Mouse (Mus musculus): Measurements from ENCODE around the gene Gm15557. TPM values are rescaled to one million over a fixed set of nuclear protein-coding genes. Genes with fewer than 3 reads are reported as not detected.
A peak's percentile ranks its signal among the peaks of the same experiment; 100 is the strongest.
"Not testable (repeated sequence)": the region's sequence is repeated elsewhere in the genome, so short reads cannot be mapped to it uniquely, and the experiment has no call there.

Gene Gm15557
- total RNA-seq (2015; ENCODE audit: low replicate concordance) (not detected in 2 replicates), total RNA-seq (2017; ENCODE audit: low replicate concordance) (not detected in 2 replicates)

- ATAC-seq (replicated peaks; ENCODE audit: low FRiP score, poor library complexity, severe bottlenecking) = no peak
Measured at GRCm38 (mm10) chr2:155940681-155941080, at the start of gene Gm15557. Gene Gm15557 (plus strand): TSS chr2:155940728.

GRCm38 (mm10) chr2:155894307-155895045 lies 46.1 kb upstream of the Gm15557 start:
- ATAC-seq (replicated peaks; ENCODE audit: low FRiP score, poor library complexity, severe bottlenecking) = no peak

GRCm38 (mm10) chr2:155895046-155895735 lies 45.3 kb upstream of the Gm15557 start:
- no peak for ATAC-seq (replicated peaks; ENCODE audit: low FRiP score, poor library complexity, severe bottlenecking)

DNA sequence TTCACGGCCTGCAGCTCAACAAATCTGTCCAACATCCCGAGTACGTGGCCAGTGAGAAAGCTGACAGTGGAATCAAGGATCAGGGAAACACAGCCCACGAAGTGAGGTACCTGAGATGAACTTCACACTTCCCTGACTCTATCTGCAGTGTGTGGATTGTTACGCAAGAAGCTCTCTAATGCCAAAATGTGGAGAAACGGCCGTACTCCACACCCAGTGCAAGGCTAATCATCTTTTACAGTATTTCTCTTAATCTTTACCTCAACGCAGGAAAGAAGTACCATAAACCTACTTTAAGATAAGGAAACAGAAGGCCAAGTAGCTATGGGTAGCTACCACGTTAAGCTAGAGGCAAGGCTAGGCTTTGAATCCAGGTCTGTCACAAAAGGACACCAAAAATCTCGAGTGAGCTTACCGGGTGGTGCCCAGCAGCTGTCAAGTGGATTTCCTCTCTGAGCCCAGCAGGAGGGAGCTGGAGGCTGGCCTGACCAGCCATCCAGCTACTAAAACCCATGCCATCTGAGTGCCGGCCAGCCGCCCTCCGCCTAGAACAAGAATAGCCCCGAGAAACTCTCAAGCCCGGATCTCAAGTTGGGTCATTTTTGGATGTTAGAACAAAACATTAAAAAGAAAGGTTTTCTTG lies 37.4 kb upstream of the Gm15557 start:
- no peak for ATAC-seq (replicated peaks; ENCODE audit: low FRiP score, poor library complexity, severe bottlenecking)

DNA sequence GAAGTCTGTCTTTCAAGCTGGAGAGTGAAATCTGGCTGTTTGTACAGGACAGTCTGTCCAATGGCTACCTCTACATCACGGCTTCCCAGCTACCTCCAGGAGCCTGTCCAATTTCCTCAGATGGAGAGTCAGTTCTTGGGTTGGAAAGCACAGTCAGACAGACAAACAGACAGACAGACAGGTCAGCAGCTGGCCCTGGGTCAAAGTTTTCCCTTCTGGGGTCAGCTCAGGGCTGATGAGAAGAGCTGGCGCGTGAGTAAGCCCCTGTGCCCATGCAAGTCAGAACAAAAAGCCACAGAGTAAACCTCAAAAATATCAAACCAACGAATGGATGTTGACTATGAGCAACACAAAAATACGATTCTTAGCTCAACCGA lies 36.9 kb upstream of the Gm15557 start:
- no peak for ATAC-seq (replicated peaks; ENCODE audit: low FRiP score, poor library complexity, severe bottlenecking)

DNA sequence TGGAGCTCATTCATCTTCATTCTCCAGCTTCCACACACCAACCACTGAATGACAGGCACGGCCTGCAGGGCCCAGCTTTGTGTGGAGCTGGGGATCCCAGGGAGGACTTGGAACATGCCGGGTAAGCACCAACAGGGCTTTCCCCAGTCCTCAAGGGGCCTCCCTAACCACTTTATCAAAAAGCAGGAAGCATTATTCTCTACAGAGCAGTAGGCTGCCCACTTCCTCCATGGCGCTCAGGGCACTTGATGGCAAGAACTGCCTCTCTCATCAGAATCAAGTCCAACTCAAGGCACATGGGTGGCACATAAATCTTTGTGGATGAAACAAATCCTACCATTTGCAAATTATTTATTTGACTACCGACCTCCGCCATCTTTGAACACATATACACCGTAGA lies 25.8 kb upstream of the Gm15557 start:
- ATAC-seq (replicated peaks; ENCODE audit: low FRiP score, poor library complexity, severe bottlenecking) = no peak

DNA sequence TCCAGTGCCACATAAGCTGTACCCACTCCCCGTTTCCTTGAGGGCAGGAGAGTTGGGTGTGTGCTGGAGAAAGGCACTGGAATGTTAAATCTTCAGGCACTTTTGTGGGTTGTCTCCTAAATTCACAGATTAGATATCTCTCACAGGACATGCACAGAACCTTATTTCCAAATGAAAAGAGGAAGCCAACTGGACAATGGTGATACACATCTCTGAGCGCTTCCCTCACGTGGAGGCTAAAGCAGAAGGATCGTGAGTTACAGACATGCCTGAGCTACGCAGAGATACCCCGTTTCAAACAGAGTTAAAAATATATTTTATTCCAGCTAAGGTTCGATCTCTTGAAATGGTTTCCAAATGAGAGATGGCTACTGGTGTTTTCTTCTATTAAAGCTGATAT lies 17.4 kb upstream of the Gm15557 start:
- ATAC-seq (replicated peaks; ENCODE audit: low FRiP score, poor library complexity, severe bottlenecking) = no peak

- ATAC-seq (replicated peaks; ENCODE audit: low FRiP score, poor library complexity, severe bottlenecking) = not testable (repeated sequence)
Measured at GRCm38 (mm10) chr2:155925213-155925612, 15.3 kb upstream of the Gm15557 start.

DNA sequence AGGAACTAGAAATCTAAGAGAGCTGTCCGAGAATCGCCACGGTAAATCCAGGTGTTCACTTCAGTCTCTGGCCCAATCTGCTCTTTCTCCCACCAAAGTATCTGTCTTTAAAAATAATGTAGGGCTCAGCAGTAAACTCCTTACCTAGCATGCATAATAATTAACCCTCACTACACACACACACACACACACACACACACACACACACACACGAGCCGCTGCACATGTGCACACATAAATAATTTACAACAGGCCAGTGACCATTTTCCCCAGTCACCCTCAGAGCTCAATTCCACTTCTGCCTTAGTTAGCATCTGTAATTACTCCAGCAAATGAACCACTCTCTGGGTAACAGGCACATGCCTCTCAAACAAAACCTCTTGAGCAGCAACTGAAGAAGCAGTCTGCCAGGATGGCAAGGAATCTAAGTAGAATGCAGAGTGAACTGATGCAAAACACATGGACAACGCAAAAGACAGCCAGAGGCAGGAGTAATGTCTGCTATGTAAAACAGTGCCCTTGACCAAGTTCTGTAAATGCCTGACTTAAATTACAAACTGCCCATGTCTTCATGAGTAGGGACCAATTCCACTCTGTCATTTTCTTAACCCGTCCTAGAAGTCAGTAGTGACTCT lies 11.7 kb upstream of the Gm15557 start:
- no peak for ATAC-seq (replicated peaks; ENCODE audit: low FRiP score, poor library complexity, severe bottlenecking)

- peak; percentile 94 for ATAC-seq (replicated peaks; ENCODE audit: low FRiP score, poor library complexity, severe bottlenecking)
Measured at GRCm38 (mm10) chr2:155929531-155930442, 10.7 kb upstream of the Gm15557 start, which contains the start of gene Uqcc1. Gene Uqcc1 (minus strand): TSS chr2:155930310.

DNA sequence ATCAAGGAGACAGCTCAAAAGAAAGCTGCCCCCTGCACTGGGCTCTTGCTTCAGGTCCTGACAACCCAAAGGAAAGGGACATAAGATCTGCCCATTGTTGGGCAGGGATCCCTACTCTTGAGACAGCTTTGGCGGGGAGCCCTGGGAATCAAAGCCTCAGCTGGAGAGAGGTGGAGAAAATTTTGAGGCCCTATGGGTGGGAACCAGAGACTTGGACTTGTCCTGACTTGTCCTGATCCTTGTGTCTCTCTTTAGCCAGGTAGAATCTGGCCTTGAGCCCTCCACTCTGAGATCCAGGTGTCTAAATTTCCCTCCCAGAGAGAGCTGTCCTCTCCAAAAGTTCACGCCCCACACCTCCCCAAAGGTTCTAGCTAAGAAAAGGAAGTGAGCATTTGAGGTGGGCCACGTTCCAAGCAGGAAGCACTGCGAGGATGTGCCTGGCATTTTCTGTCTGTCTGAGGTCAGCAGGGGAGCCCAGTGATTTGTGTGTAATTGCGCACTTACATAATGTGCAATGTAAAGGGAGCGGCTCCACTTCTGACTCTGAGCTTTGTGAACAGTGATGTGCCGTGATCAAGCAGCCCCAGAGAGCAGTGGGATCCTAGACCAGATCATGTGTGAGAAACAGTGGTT lies 515 bp upstream of the Gm15557 start:
- no peak for ATAC-seq (replicated peaks; ENCODE audit: low FRiP score, poor library complexity, severe bottlenecking)

DNA sequence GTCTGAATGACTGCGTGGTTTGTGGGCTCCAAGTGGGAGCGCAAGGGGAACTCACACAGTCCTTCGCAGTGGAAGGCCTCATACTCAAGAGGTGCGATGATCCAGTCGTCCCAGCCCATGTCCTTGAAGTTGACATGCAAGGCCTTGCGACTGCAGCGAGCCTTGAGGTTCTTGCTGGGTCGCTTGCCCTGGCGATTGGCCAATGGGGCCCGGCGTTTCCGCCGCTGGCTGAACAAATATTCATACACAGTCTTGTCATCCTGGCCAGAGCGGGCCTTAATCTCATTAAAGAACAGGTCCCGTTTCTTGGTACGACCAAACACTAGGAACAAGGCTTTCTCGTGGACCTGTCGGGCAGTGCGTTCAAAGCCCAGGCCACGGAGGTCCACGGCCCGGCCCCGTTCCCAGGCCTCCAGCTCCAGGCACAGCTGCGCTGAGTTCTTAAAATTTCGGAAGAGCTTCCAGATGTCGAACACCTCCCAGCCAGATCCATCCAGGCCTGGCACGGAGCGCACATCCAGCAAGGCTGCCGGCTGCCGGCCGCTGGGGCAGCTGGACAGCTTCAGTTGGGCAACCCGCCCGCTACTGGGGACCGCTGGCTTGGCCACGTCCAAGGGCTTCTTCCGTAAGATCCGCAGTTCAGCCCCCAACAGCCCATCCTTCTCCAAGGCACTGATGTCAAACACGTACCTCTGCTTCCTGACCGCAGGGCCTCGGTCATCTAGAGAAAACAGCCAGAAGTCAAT lies 1.3 kb downstream of the Gm15557 start:
- ATAC-seq (replicated peaks; ENCODE audit: low FRiP score, poor library complexity, severe bottlenecking) = no peak

GRCm38 (mm10) chr2:155943463-155943862 lies 2.9 kb downstream of the Gm15557 start:
- no peak for ATAC-seq (replicated peaks; ENCODE audit: low FRiP score, poor library complexity, severe bottlenecking)

- ATAC-seq (replicated peaks; ENCODE audit: low FRiP score, poor library complexity, severe bottlenecking) = no peak
Measured at GRCm38 (mm10) chr2:155944685-155945084, 4.2 kb downstream of the Gm15557 start.

GRCm38 (mm10) chr2:155945124-155945523 lies 4.6 kb downstream of the Gm15557 start, which contains the start of gene Gdf5:
Gene Gdf5 (minus strand): TSS chr2:155945367.
- ATAC-seq (replicated peaks; ENCODE audit: low FRiP score, poor library complexity, severe bottlenecking) = no peak

DNA sequence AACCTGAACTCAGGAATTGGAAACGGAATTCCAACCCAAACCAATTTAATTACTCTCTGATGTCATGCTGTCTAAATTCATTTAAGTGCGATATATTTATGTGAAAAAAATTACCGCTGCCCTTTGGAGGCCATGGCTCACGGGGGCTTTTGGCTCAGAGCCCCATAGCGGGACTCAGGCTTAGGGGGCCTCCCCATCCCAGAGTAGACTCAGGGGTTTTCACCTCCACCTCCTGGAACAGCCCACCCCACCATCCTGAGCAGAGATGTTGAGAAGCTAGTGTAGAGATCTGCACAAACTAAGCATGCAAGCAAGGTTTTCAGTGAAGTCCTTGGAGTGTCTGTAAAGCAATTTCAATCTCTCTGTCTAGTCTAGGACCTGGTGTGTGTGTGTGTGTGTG lies 5.1 kb downstream of the Gm15557 start:
- no peak for ATAC-seq (replicated peaks; ENCODE audit: low FRiP score, poor library complexity, severe bottlenecking)

DNA sequence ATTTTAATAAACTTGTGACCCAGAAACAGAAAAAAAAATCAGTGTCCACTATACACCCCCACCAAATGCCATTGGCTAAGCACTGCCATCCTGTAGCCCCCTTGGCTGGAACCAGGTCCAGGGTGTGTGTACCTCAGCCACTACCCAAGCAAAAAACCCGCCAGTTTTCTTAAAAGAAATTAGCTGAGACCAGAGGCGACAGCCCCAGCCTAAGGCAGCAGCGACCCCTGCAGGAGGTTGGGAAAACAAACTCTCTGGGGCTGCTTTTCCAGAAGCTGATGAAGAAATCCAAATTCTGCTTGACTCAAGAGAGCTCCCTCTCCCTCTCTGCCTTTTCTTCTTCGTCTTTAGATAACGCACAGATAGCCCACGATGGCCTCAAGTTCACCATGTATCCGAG lies 5.5 kb downstream of the Gm15557 start:
- peak; percentile 45 for ATAC-seq (replicated peaks; ENCODE audit: low FRiP score, poor library complexity, severe bottlenecking)

- no peak for ATAC-seq (replicated peaks; ENCODE audit: low FRiP score, poor library complexity, severe bottlenecking)
Measured at GRCm38 (mm10) chr2:155946499-155946898, 6.0 kb downstream of the Gm15557 start.

Data from erythroid progenitor cell, adult 5-6 weeks (primary cell).